Mouse (Mus musculus) intestine, postnatal 0 days (tissue): Measurements from ENCODE around the gene Hsd3b1. TPM values are rescaled to one million over a fixed set of nuclear protein-coding genes. Genes with fewer than 3 reads are reported as not detected.

Experiments used
- ATAC-seq: fragments of 200-750 bp; cut with Nextera tagmentation; 2 replicates; pipeline ENCODE4 v1.8.0; 2017; ENCODE audit warnings: mild to moderate bottlenecking, moderate TSS enrichment, moderate library complexity
- H3K27ac ChIP-seq: fragments of 300-500 bp; sonication (generic); 2 replicates; pipeline ENCODE4 v1.5.1; 2014; ENCODE audit warnings: mild to moderate bottlenecking, low read depth, low read length, moderate library complexity
- H3K27me3 ChIP-seq: fragments of 300-500 bp; sonication (generic); replicated peaks from 2 replicates; pipeline ENCODE4 v1.6.1; 2014; ENCODE audit warnings: low read length, mixed read lengths; ENCODE audit not compliant: control insufficient read depth, insufficient read depth
- H3K36me3 ChIP-seq: fragments of 300-500 bp; sonication (generic); 2 replicates; pipeline ENCODE4 v1.6.1; 2014; ENCODE audit warnings: mild to moderate bottlenecking, moderate library complexity; ENCODE audit not compliant: control insufficient read depth, insufficient read depth
- H3K4me1 ChIP-seq: fragments of 300-500 bp; sonication (generic); replicated peaks from 2 replicates; pipeline ENCODE4 v1.6.1; 2014; ENCODE audit warnings: antibody characterized with exemption, low read length, mixed read lengths; ENCODE audit not compliant: control insufficient read depth, insufficient read depth
- H3K4me2 ChIP-seq: fragments of 300-500 bp; sonication (generic); replicated peaks from 2 replicates; pipeline ENCODE4 v1.6.1; 2014; ENCODE audit warnings: low read depth, mild to moderate bottlenecking, moderate library complexity
- H3K4me3 ChIP-seq: fragments of 300-500 bp; sonication (generic); 2 replicates; pipeline ENCODE4 v1.5.1; 2014; ENCODE audit warnings: low read depth, low read length
- H3K9ac ChIP-seq: fragments of 300-500 bp; sonication (generic); 2 replicates; pipeline ENCODE4 v1.6.1; 2014; ENCODE audit warnings: mild to moderate bottlenecking, low read depth, low read length
- H3K9me3 ChIP-seq: fragments of 300-500 bp; sonication (generic); 2 replicates; pipeline ENCODE4 v1.6.1; 2016; ENCODE audit warnings: mixed run types; ENCODE audit not compliant: control insufficient read depth
- CTCF ChIP-seq: sonication (generic); IDR thresholded peaks from 2 replicates; pipeline ENCODE4 v1.5.1; 2016; ENCODE audit warnings: low read depth, mild to moderate bottlenecking, control low read depth, antibody characterized with exemption, moderate library complexity
- WGBS: fragments of 180-500 bp; shearing (Covaris S2); extraction: QIAGEN DNeasy Blood & Tissue Kit; methylation state at CpG from one replicate; pipeline ENCODE4 v1.1.7; 2014; 5-methylcytosine and 5-hydroxymethylcytosine counted together
- polyA plus RNA-seq: library from polyadenylated mRNA; unstranded; fragments of >200 nt; fragmentation: Nextera tagmentation; extraction: Ambion mirVana; gene quantifications from 2 replicates; pipeline ENCODE4 v1.2.1, GENCODE M21; 2015

The Hsd3b1 gene
- polyA plus RNA-seq = 0.31 and 0.42 TPM in 2 replicates

DNA sequence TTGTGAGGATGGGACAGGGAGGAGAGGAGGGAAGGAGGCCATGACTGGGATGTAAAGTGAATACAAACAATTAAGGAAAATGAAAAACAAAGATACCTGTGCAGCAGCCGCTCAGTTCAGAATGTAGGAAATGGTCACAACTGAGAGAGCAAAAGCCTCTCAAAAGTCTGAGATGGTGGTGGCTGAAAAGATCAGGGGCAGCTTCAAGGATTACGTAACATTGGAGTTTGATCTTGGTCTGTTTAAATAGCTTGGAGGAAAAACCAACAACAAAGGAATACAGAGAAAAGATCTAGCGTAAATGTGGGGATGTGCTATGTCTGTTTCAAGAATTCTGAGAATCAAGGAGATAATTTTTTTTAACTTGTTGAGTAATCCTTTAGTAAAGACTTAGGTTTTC is at the start of gene Hsd3b1:
TSS of gene Hsd3b1 (minus strand) at position 219 of the 400 bp plus-strand sequence.
- 51% methylated on average over 3 of the region's 3 CpGs for WGBS
- no peak within 1 kb of the TSS for H3K4me3 ChIP-seq
- TF ChIP-seq CTCF = no peak
- no peaks in the 10 kb centered on the region for H3K27me3 ChIP-seq
- H3K9ac ChIP-seq = no peak within 1 kb of the TSS
- no peak within 1 kb of the TSS for H3K27ac ChIP-seq
- H3K4me1 ChIP-seq = 0 out of 2 replicates have a peak, but pooled peaks cover 7% of the 10 kb centered on the region
- no peaks in the 10 kb centered on the region for H3K9me3 ChIP-seq
- 0 out of 2 replicates have a peak, but pooled peaks have one; percentile 22 for ATAC-seq
- no peak within 1 kb of the TSS for H3K4me2 ChIP-seq
- no peaks in the 10 kb centered on the region for H3K36me3 ChIP-seq

DNA sequence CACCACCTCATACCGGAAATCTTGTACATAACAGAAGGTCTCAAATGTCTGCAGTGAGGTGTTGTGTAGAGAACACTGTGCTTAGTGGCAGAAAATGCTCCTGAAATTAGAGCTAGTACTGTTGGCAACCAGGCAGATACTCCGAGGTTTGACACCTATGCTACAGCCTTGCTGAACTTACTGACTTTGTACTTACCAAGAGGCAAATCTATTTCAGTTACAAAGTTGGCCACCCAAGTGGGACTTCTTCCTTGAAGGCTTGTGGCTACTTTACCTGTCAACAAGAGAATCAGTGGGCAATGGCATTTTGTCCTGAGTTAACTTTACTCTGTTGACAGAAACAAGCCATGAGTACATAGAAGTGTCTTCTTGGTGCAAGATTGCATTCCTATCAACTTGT is 38.0 kb upstream of the Hsd3b1 start:
- ATAC-seq = no peak
- 96% methylated on average over 2 of the region's 2 CpGs for WGBS
- no peak for TF ChIP-seq CTCF
- Histone ChIP-seq H3K9me3 (no peaks in the 10 kb centered on the region), H3K9ac (no peak overlapping the region), H3K4me3 (no peak overlapping the region), H3K4me2 (no peak overlapping the region), H3K27me3 (no peaks in the 10 kb centered on the region), H3K27ac (no peak overlapping the region), H3K4me1 (no peaks in the 10 kb centered on the region), H3K36me3 (no peaks in the 10 kb centered on the region)

DNA sequence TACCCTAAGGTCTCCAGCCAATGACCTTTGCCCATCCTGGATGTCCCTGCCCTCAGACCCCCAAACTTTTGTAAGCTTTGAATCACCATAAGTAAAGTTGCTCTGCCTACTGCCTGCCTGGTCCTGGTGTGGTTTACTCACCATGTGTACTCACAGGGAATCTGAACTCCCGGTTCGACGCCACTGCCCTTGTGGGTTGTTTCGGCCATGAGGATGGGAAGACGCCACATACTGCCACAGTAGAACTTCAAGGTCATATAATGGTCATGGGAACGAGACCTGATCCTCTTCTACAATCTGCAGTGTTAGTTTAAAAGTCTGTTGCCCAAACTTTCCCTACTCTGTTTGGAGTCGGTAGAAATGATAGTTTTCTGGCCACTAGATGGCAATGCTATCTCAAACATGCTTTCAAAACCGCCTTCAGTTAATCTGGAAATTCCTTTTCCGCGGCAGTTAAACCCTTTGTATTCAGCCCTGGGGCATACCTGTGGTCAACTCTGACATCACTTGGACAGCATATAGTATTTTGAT is 35.5 kb upstream of the Hsd3b1 start:
- no peaks in the 10 kb centered on the region for H3K27me3 ChIP-seq
- H3K4me2 ChIP-seq = peak overlapping the region; percentile 50
- H3K36me3 ChIP-seq = no peaks in the 10 kb centered on the region
- no peaks in the 10 kb centered on the region for H3K9me3 ChIP-seq
- no peak; the same call in 1 of the 2 replicates for ATAC-seq
- H3K4me3 ChIP-seq = no peak overlapping the region
- TF ChIP-seq CTCF = peak; percentile 78
- no peak overlapping the region for H3K27ac ChIP-seq
- no peaks in the 10 kb centered on the region for H3K4me1 ChIP-seq
- H3K9ac ChIP-seq = no peak overlapping the region
- WGBS = 41% methylated on average over 10 of the region's 10 CpGs

DNA sequence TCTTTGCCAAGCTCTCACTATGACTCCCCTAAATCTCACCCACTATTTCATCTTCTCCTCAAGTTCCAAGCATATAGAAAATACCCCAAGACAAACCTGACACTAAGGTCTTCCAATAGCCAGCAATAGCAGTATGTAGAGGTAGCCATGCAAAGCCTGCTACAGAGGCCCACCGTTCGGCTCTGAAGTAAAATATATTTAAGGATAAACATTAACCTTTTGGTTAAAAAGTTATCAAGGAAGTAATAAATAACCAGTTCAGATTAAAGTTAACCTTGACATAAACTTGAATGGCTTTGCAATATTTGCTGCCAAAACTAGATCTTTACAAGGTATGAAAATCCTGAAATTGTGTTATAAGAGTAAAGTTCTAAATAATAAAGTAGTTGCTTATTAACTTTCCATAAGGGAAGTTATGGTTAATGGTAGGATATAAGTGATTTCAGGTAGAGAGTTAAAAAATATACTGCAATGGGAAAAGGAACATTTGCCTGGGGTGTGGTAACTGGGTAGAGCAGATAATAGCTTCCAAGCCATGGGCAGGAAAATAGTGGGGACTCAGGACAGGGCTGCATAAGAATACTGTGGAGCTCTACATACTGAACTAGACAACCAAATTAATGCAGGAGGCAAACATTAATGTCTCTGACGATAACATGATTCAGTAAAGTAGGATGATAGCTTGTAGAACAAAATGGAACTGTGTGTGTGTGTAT is 33.6 kb upstream of the Hsd3b1 start, which contains the start of gene Hao2:
TSS of gene Hao2 (minus strand) at position 183 of the 716 bp plus-strand sequence.
- ATAC-seq = peak; percentile 72; the same call in 1 of the 2 replicates

DNA sequence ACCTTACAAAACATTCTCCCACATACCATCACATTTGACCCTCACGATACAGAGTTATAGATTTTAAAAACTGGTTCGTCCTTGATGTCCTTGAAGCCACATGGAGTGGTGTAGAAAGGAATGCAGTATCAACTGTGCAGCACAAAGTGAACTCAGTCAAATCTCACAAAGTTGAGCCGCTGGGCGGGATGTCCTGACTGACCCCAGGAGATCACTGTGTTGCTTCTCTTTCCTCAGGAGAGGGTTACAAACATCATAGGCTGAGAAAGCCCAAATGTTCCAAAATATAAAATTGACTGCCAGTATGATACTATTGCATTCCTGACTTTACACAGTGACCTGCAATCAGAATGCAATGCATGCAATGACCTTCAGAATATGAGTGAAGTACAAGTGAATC is 30.8 kb upstream of the Hsd3b1 start:
- no peak for ATAC-seq
- no peak overlapping the region for H3K9ac ChIP-seq
- H3K4me3 ChIP-seq = no peak overlapping the region
- H3K36me3 ChIP-seq = no peaks in the 10 kb centered on the region
- no peak overlapping the region for H3K4me2 ChIP-seq
- no peaks in the 10 kb centered on the region for H3K27me3 ChIP-seq
- H3K9me3 ChIP-seq = no peaks in the 10 kb centered on the region
- H3K27ac ChIP-seq = no peak overlapping the region
- 80% methylated on average over 4 of the region's 4 CpGs for WGBS
- no peak for TF ChIP-seq CTCF
- no peaks in the 10 kb centered on the region for H3K4me1 ChIP-seq

More for the DNA sequence above, 33.6 kb upstream of the Hsd3b1 start, which contains the start of gene Hao2:
- no peak within 1 kb of the TSS; the same call in 1 of the 2 replicates for H3K27ac ChIP-seq
- H3K4me2 ChIP-seq = peak within 1 kb of the TSS; percentile 52
- 22% methylated on average over 3 of the region's 3 CpGs for WGBS
- no peaks in the 10 kb centered on the region for H3K27me3 ChIP-seq
- no peak within 1 kb of the TSS for H3K9ac ChIP-seq
- TF ChIP-seq CTCF = no peak
- H3K4me1 ChIP-seq = no peaks in the 10 kb centered on the region
- H3K36me3 ChIP-seq = no peaks in the 10 kb centered on the region
- H3K9me3 ChIP-seq = no peaks in the 10 kb centered on the region
- H3K4me3 ChIP-seq = peak within 1 kb of the TSS; percentile 31

DNA sequence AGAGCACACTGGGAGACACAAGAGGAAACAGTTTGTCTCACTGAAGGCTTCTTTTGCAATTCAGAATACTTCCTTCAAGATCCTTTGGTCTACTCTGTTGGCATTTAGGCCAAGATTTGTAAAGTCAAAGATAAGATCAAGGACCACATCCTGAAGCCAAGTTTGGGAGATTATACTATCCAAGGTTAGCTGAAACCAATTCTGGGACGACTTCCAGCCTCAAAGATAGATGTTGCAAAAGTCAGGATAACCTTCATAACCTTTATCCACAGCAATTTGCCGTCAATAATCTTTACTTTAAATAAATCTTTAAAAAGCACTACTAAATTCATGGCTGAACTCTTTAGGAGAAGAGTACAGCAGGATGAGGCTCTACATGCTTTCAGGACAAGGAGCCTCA is 28.6 kb upstream of the Hsd3b1 start:
- WGBS = 62% methylated on average over 2 of the region's 2 CpGs
- Histone ChIP-seq H3K36me3 (no peaks in the 10 kb centered on the region; the same call in 1 of the 2 replicates), H3K9ac (no peak overlapping the region), H3K4me1 (no peaks in the 10 kb centered on the region), H3K27me3 (no peaks in the 10 kb centered on the region), H3K4me3 (no peak overlapping the region), H3K9me3 (no peaks in the 10 kb centered on the region), H3K4me2 (no peak overlapping the region), H3K27ac (no peak overlapping the region)
- TF ChIP-seq CTCF = no peak
- no peak for ATAC-seq
